Mouse (Mus musculus) kidney, adult 9 months (tissue): ENCODE measurements around the gene Slc4a1.
"Not testable (repeated sequence)": the region's sequence is repeated elsewhere in the genome, so short reads cannot be mapped to it uniquely, and the experiment has no call there.

Source experiments
- DNase-seq: peaks from one replicate; pipeline ENCODE4 v3.0.0; 2022

The Slc4a1 gene

GRCm38 (mm10) chr11:102366103-102366502 is at the start of gene Slc4a1:
Gene Slc4a1 (minus strand): TSS chr11:102366203.
- not testable (repeated sequence) for DNase-seq

- no peak for DNase-seq
Measured at GRCm38 (mm10) chr11:102415034-102415802, 49.2 kb upstream of the Slc4a1 start.

DNA sequence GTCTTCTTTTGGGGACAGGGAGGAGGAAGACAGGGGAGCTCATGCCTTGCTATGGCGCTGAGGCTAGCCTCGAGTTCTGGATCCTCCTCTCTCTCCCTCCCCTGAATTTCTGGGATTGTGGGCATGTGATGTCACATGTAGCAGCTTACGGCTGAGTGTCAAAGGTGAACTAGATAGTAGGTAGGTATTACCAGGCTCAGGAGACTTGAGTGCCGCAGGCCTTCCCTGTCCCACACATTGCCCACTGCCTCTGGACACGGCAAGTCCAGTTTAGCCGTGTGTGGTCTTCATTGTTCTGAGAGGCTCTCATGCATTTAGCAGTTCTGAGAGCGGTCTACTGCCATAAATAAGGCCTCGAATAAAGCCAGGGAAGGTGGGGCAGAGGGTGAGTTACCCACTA is 47.1 kb upstream of the Slc4a1 start:
- no peak for DNase-seq

- DNase-seq, result peak; percentile 97
Measured at GRCm38 (mm10) chr11:102411704-102412103, 45.7 kb upstream of the Slc4a1 start.

DNA sequence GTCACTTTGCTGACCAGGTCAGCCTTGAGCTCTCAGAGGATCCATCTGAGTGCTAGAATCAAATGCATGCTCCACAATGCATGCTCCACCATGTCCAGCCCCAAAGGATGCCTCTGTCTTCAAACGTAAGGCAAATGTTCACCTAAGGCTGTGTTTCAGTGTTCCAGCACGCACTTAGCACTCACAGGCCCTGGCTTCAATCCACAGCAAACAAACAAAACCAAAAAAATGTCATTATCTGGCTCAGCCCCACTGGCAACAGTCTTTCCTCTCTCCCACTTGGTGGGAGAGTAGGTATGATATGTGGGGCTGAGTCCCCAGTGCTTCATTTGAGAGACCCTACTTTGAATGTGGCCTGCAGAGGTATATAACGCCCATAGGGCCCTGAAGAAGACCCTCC is 45.1 kb upstream of the Slc4a1 start:
- no peak for DNase-seq

GRCm38 (mm10) chr11:102410345-102410744 is 44.3 kb upstream of the Slc4a1 start:
- not testable (repeated sequence) for DNase-seq

DNA sequence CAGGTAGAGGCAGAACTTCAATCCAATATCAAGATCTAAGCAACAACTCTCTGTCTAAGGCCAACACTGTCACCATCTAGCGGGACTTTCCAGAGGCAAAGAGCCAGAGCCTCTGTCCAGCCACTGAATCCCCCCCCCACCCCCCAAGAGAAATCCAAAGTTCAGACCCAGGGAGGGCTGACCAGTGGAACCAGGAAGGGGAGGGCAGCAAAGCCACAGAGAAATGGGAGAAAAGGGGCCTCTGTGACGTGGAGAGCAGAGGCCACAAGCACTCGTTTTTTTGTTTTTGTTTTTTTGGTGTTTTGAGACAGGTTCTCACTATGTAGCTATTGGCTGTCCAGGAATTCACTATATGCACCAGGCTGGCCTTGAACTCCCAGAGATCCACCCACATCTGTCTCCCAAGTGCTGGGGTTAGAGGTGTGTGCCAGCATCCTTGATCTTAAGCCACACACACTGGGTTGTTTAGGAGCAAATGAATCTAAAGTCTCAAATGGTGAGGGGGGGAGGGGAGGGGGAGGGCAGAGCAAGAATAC is 43.9 kb upstream of the Slc4a1 start:
- DNase-seq, result peak; percentile 54

GRCm38 (mm10) chr11:102408888-102409794 is 43.1 kb upstream of the Slc4a1 start:
- no peak for DNase-seq

GRCm38 (mm10) chr11:102408344-102408876 is 42.4 kb upstream of the Slc4a1 start:
- peak; percentile 100 for DNase-seq

- DNase-seq, result no peak
Measured at GRCm38 (mm10) chr11:102407834-102408215, 41.8 kb upstream of the Slc4a1 start, which contains the start of gene Slc25a39. Gene Slc25a39 (minus strand): TSS chr11:102407946.

- peak; percentile 91 for DNase-seq
Measured at GRCm38 (mm10) chr11:102406900-102407833, 41.2 kb upstream of the Slc4a1 start.

DNA sequence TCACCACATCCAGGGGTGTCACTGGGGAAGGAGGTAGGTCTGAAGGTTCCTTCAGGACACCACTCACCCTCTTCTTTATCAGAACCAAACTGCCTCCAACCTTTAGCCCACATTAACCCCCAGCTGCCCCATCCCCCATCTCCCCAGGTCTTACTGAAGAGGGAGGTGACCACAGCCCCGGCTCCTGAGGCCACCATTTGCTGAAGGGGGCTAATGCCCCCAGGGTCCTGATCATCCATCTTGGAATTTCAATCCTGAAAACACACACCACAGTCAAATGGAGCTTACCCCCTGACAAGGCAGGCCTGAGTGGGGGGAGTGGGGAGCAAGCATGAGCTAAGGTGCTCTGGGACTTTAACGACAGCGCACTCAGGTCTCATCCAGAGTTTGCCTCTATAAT is 40.4 kb upstream of the Slc4a1 start:
- DNase-seq, result peak; percentile 47

DNA sequence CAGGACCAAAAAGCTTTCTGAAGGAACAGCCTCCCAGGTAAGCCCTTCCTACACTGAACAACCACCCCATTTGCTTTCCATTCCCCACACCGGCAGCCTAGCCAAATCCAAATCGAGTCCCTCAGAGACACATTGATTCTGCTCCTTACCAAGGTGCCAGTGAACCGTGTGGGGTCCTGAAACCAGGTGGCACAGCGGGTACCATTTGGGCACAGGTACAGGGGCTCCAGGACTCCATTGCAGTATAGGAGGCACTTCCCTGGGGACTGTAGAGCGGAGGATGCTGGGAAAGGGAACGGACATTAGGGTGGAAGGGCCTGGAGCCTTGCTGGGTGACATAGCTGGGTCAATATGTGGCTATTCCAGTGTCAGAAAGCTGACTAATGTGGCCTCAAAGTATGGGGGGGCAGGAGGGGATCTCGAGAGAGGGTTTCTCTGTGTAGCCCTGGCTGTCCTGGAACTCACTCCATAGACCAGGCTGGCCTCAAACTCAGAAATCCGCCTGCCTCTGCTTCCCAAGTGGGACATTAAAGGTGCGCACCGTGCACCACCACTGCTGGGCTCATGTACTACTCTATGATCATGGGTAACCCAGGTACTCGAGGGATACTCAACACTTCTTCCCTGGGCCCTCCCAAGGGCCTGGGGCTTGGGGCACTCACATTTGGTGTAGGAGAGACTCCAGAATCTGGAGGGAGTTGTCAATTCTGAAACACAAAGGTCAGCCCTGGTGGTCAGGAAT is 39.7 kb upstream of the Slc4a1 start:
- DNase-seq, result no peak

DNA sequence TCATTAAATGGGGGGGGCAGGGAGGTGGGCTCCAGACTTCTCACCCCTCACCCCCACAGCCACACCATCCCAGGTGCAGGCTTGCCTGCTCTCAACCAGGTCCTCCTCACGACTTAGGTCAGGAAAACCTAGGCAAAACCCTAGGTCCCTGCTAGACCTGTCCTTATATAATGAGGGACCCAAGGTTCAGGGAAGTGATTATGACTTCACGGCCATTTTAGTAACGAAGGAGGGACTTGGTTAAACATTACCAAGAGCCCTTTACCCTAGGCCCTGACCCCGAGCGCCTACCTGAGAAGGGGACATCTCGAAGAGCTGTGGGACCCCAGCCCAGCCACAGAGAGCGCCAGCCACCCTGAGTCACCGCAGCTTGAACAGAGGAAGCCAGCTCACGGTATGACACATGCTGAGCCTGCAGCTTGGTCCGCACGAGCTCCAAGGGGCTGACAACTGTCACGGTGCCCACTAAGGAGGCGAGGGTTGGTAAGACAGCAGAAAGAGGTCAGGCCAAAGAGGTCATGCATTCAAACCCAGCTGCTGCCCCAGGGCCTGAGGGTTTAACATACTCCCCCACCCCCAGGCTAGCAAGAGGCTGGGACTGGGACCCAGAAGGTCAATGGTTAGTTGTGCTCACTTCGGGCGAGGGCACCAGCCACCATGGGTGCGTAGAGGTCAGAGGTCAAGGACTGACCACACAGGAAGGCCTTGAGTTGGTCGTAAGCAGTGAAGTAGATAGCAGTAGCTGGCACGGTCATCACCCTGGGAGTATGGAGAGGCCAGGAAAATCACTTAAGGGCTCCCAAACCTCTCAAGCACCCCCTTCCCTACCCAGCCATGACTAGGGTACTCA is 38.4 kb upstream of the Slc4a1 start:
- DNase-seq, result peak; percentile 80

GRCm38 (mm10) chr11:102403657-102404056 is 37.7 kb upstream of the Slc4a1 start:
- no peak for DNase-seq

- DNase-seq, result no peak
Measured at GRCm38 (mm10) chr11:102401898-102402500, 36.0 kb upstream of the Slc4a1 start.

- no peak for DNase-seq
Measured at GRCm38 (mm10) chr11:102400513-102401084, 34.6 kb upstream of the Slc4a1 start.

DNA sequence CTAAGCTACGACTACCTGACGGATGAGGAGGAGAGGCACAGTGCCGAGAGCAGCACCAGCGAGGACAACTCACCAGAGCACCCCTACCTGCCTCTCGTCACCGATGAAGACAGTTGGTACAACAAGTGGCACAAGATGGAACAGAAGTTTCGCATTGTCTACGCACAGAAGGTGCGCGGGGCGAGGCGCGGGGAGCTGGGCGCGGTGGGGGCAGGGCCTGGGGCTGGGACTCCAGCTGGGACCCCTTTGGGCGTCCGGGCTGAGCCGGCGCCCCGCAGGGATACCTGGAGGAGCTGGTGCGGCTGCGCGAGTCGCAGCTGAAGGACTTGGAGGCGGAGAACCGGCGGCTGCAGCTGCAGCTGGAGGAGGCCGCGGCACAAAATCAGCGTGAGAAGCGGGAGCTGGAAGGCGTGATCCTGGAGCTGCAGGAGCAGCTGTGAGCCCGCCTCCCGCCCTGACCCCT is 33.6 kb upstream of the Slc4a1 start:
- DNase-seq, result no peak

DNA sequence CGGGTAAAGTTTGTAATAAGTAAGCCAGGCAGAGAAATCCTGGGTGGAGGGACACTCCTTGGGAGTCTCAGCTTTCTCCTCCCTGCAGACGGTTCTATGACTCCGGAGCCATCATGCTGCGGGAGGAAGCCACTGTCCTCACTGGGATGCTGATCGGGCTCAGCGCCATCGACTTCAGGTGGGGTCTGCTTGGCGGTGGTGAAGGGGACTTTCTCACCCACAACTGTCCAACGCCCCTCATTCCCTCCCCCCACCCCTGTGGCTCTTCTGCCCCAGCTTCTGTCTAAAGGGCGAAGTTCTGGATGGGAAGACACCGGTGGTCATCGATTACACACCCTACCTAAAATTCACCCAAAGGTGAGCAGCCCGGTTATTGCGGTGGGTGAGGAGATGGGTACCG is 33.1 kb upstream of the Slc4a1 start:
- DNase-seq, result no peak
